Mouse (Mus musculus): Measurements from ENCODE around the gene Snn. TPM values are rescaled to one million over a fixed set of nuclear protein-coding genes. Genes with fewer than 3 reads are reported as not detected.
A peak's percentile ranks its signal among the peaks of the same experiment; 100 is the strongest.

The Snn gene
- polyA plus RNA-seq, 1 experiment from 2014 or later = 20.4 TPM

- no peaks in the 10 kb centered on the region for H3K9me3 ChIP-seq (ENCODE audit: control insufficient read depth, low read length)
- H3K27me3 ChIP-seq (replicated peaks; ENCODE audit: control insufficient read depth, insufficient read depth, low read length) = no peaks in the 10 kb centered on the region
- peaks cover 20% of the 10 kb centered on the region for H3K4me1 ChIP-seq (ENCODE audit: control insufficient read depth, insufficient read depth, low read length)
- 0 out of 2 replicates have a peak overlapping the region, but pooled peaks have one; percentile 9 for H3K4me2 ChIP-seq (ENCODE audit: low read depth, low read length)
- H3K27ac ChIP-seq (ENCODE audit: low read length) = peak overlapping the region; percentile 89
- H3K36me3 ChIP-seq (ENCODE audit: control insufficient read depth, insufficient read depth, low read length) = no peaks in the 10 kb centered on the region
- no peak overlapping the region for H3K4me3 ChIP-seq (ENCODE audit: low read length)
- WGBS = 34% methylated on average over 13 of the region's 13 CpGs
- ATAC-seq = peak; percentile 43
- peak overlapping the region; percentile 57 for H3K9ac ChIP-seq (ENCODE audit: low read depth, low read length)
Measured at GRCm38 (mm10) chr16:11062794-11063721, 2.3 kb downstream of the Snn start.

GRCm38 (mm10) chr16:11064341-11064740 is 3.6 kb downstream of the Snn start:
- no peak overlapping the region for H3K27ac ChIP-seq (ENCODE audit: low read length)
- H3K4me3 ChIP-seq (ENCODE audit: low read length) = no peak overlapping the region
- WGBS = 92% methylated on average over 4 of the region's 4 CpGs
- ATAC-seq = no peak
- H3K27me3 ChIP-seq (replicated peaks; ENCODE audit: control insufficient read depth, insufficient read depth, low read length) = no peaks in the 10 kb centered on the region
- no peaks in the 10 kb centered on the region for H3K9me3 ChIP-seq (ENCODE audit: control insufficient read depth, low read length)
- H3K9ac ChIP-seq (ENCODE audit: low read depth, low read length) = no peak overlapping the region
- H3K4me2 ChIP-seq (ENCODE audit: low read depth, low read length) = no peak overlapping the region
- H3K36me3 ChIP-seq (ENCODE audit: control insufficient read depth, insufficient read depth, low read length) = no peaks in the 10 kb centered on the region
- H3K4me1 ChIP-seq (ENCODE audit: control insufficient read depth, insufficient read depth, low read length) = peaks cover 27% of the 10 kb centered on the region

GRCm38 (mm10) chr16:11064742-11065141 is 4.0 kb downstream of the Snn start:
- Histone ChIP-seq H3K9ac (ENCODE audit: low read depth, low read length) (no peak overlapping the region), H3K27me3 (replicated peaks; ENCODE audit: control insufficient read depth, insufficient read depth, low read length) (no peaks in the 10 kb centered on the region), H3K4me1 (ENCODE audit: control insufficient read depth, insufficient read depth, low read length) (peaks cover 31% of the 10 kb centered on the region), H3K4me3 (ENCODE audit: low read length) (no peak overlapping the region), H3K27ac (ENCODE audit: low read length) (no peak overlapping the region), H3K9me3 (ENCODE audit: control insufficient read depth, low read length) (no peaks in the 10 kb centered on the region), H3K36me3 (ENCODE audit: control insufficient read depth, insufficient read depth, low read length) (no peaks in the 10 kb centered on the region), H3K4me2 (ENCODE audit: low read depth, low read length) (no peak overlapping the region)
- no peak for ATAC-seq
- 88% methylated on average over 6 of the region's 6 CpGs for WGBS

GRCm38 (mm10) chr16:11065431-11065830 is 4.7 kb downstream of the Snn start:
- Histone ChIP-seq H3K27ac (ENCODE audit: low read length) (0 out of 2 replicates have a peak overlapping the region, but pooled peaks have one; percentile 31), H3K9ac (ENCODE audit: low read depth, low read length) (peak overlapping the region; percentile 52), H3K36me3 (ENCODE audit: control insufficient read depth, insufficient read depth, low read length) (no peaks in the 10 kb centered on the region), H3K27me3 (replicated peaks; ENCODE audit: control insufficient read depth, insufficient read depth, low read length) (no peaks in the 10 kb centered on the region), H3K4me2 (ENCODE audit: low read depth, low read length) (peak overlapping the region; percentile 59), H3K4me1 (ENCODE audit: control insufficient read depth, insufficient read depth, low read length) (peaks cover 38% of the 10 kb centered on the region), H3K4me3 (ENCODE audit: low read length) (peak overlapping the region; percentile 80), H3K9me3 (ENCODE audit: control insufficient read depth, low read length) (no peaks in the 10 kb centered on the region)
- WGBS = 67% methylated on average over 5 of the region's 5 CpGs
- 0 out of 2 replicates have a peak, but pooled peaks have one; percentile 3 for ATAC-seq

- no peaks in the 10 kb centered on the region for H3K9me3 ChIP-seq (ENCODE audit: control insufficient read depth, low read length)
- ATAC-seq = peak; percentile 97
- peak within 1 kb of the TSS; percentile 72 for H3K4me2 ChIP-seq (ENCODE audit: low read depth, low read length)
- H3K4me3 ChIP-seq (ENCODE audit: low read length) = peak within 1 kb of the TSS; percentile 80
- under 1% methylated on average over 76 of the region's 78 CpGs for WGBS
- peak within 1 kb of the TSS; percentile 85 for H3K27ac ChIP-seq (ENCODE audit: low read length)
- no peaks in the 10 kb centered on the region for H3K36me3 ChIP-seq (ENCODE audit: control insufficient read depth, insufficient read depth, low read length)
- H3K27me3 ChIP-seq (replicated peaks; ENCODE audit: control insufficient read depth, insufficient read depth, low read length) = no peaks in the 10 kb centered on the region
- H3K9ac ChIP-seq (ENCODE audit: low read depth, low read length) = peak within 1 kb of the TSS; percentile 88
- peaks cover 38% of the 10 kb centered on the region for H3K4me1 ChIP-seq (ENCODE audit: control insufficient read depth, insufficient read depth, low read length)
Measured at GRCm38 (mm10) chr16:11066029-11066832, 5.5 kb downstream of the Snn start, which contains the start of gene Litaf. TSS of gene Litaf (minus strand) at chr16:11066157.

- peak overlapping the region; percentile 88 for H3K9ac ChIP-seq (ENCODE audit: low read depth, low read length)
- H3K27me3 ChIP-seq (replicated peaks; ENCODE audit: control insufficient read depth, insufficient read depth, low read length) = no peaks in the 10 kb centered on the region
- no peaks in the 10 kb centered on the region for H3K9me3 ChIP-seq (ENCODE audit: control insufficient read depth, low read length)
- peak overlapping the region; percentile 80 for H3K4me3 ChIP-seq (ENCODE audit: low read length)
- H3K36me3 ChIP-seq (ENCODE audit: control insufficient read depth, insufficient read depth, low read length) = no peaks in the 10 kb centered on the region
- WGBS = under 1% methylated on average over 22 of the region's 22 CpGs
- ATAC-seq = peak; percentile 24; the same call in 1 of the 2 replicates
- H3K4me1 ChIP-seq (ENCODE audit: control insufficient read depth, insufficient read depth, low read length) = peaks cover 38% of the 10 kb centered on the region
- H3K27ac ChIP-seq (ENCODE audit: low read length) = peak overlapping the region; percentile 85
- peak overlapping the region; percentile 72 for H3K4me2 ChIP-seq (ENCODE audit: low read depth, low read length)
Measured at GRCm38 (mm10) chr16:11066833-11067191, 6.1 kb downstream of the Snn start.

- no peak for ATAC-seq
- Histone ChIP-seq H3K4me2 (ENCODE audit: low read depth, low read length) (0 out of 2 replicates have a peak overlapping the region, but pooled peaks have one; percentile 4), H3K27ac (ENCODE audit: low read length) (0 out of 2 replicates have a peak overlapping the region, but pooled peaks have one; percentile 15)
Measured at GRCm38 (mm10) chr16:11068666-11069065, 7.9 kb downstream of the Snn start.

GRCm38 (mm10) chr16:11069271-11069670 is 8.5 kb downstream of the Snn start:
- 0 out of 2 replicates have a peak overlapping the region, but pooled peaks have one; percentile 15 for H3K27ac ChIP-seq (ENCODE audit: low read length)
- WGBS = 58% methylated on average over 6 of the region's 6 CpGs

More at GRCm38 (mm10) chr16:11068666-11069065, 7.9 kb downstream of the Snn start:
- H3K4me3 ChIP-seq (ENCODE audit: low read length) = no peak overlapping the region
- H3K36me3 ChIP-seq (ENCODE audit: control insufficient read depth, insufficient read depth, low read length) = no peaks in the 10 kb centered on the region; the same call in 1 of the 2 replicates
- H3K9me3 ChIP-seq (ENCODE audit: control insufficient read depth, low read length) = no peaks in the 10 kb centered on the region
- WGBS = 93% methylated on average over 3 of the region's 3 CpGs
- H3K27me3 ChIP-seq (replicated peaks; ENCODE audit: control insufficient read depth, insufficient read depth, low read length) = no peaks in the 10 kb centered on the region
- peaks cover 28% of the 10 kb centered on the region for H3K4me1 ChIP-seq (ENCODE audit: control insufficient read depth, insufficient read depth, low read length)
- H3K9ac ChIP-seq (ENCODE audit: low read depth, low read length) = no peak overlapping the region

More at GRCm38 (mm10) chr16:11069271-11069670, 8.5 kb downstream of the Snn start:
- 0 out of 2 replicates have a peak overlapping the region, but pooled peaks have one; percentile 4 for H3K4me2 ChIP-seq (ENCODE audit: low read depth, low read length)
- ATAC-seq = no peak
- H3K27me3 ChIP-seq (replicated peaks; ENCODE audit: control insufficient read depth, insufficient read depth, low read length) = no peaks in the 10 kb centered on the region
- H3K9ac ChIP-seq (ENCODE audit: low read depth, low read length) = no peak overlapping the region
- peaks cover 3% of the 10 kb centered on the region for H3K36me3 ChIP-seq (ENCODE audit: control insufficient read depth, insufficient read depth, low read length)
- no peaks in the 10 kb centered on the region for H3K9me3 ChIP-seq (ENCODE audit: control insufficient read depth, low read length)
- peaks cover 28% of the 10 kb centered on the region for H3K4me1 ChIP-seq (ENCODE audit: control insufficient read depth, insufficient read depth, low read length)
- H3K4me3 ChIP-seq (ENCODE audit: low read length) = no peak overlapping the region

Measured in intestine, embryonic 16.5 days (tissue).